In the genomic region with DNA sequence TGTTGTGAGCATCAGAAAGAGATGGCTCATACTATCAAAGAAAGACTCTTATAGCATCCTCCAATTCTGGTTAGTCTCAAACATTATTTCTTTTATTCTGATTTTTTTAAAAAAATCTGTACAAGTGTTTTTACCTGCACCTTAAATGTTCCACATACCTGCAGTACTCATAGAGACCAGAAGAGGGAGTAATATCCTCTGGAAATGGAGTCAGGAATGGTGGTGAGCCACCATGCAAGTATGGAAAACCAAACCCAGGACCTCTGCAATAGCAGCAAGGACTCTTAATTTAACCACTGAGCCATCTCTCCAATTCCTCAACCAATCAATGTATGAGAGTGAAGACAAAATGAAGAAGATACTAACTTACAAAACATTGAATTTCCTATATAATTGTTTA, we compare ENCODE assay signal across 16 mouse cellular contexts. TPM values are rescaled to one million over a fixed set of nuclear protein-coding genes. Genes with fewer than 3 reads are reported as not detected.
A peak's percentile ranks its signal among the peaks of the same experiment; 100 is the strongest.
DNase-seq lines count a peak whose midpoint lies in the region; ATAC-seq and TF ChIP-seq lines count a peak whose summit lies in the region.
"Had no signal": no experiment of that assay in that cellular context is flagged by ENCODE, and none has a peak within 500 bp of the region (broad histone marks: within the 10 kb centered on the region; RNA-seq: fewer than 3 reads in every experiment).

No protein-coding gene starts in this region.

- DNase-seq in forebrain, embryonic 11.5 days (ENCODE audit: low spot score) = peak; percentile 32
- DNase-seq in liver, adult 2 months (ENCODE audit: extremely low read depth, low read depth, low spot score) = peak; percentile 19
- DNase-seq in liver, embryonic 11.5 days (ENCODE audit: low spot score) = no peak
- peak; percentile 19 for DNase-seq in c-Kit-positive CD71-positive TER-119-negative erythroid progenitor cells, embryonic 14.5 days (ENCODE audit: low read depth)
- no peak for DNase-seq in adrenal gland, postnatal 10 days
- no peak for DNase-seq in frontal cortex, postnatal 14 days (ENCODE audit: low spot score in 2 of 2)
- DNase-seq: kidney, postnatal 14 days; thymus, postnatal 4 days had no signal

- no peaks in the 10 kb centered on the region for H3K9me3 ChIP-seq in forebrain, embryonic 11.5 days (ENCODE audit: control insufficient read depth, low read length)
- H3K9me3 ChIP-seq in forebrain, embryonic 13.5 days (replicated peaks) = no peaks in the 10 kb centered on the region
- no peaks in the 10 kb centered on the region for H3K9me3 ChIP-seq in liver, embryonic 11.5 days (ENCODE audit: control insufficient read depth, low read length)
- H3K9me3 ChIP-seq in E14TG2a.4 (ENCODE audit: low read length) = no peaks in the 10 kb centered on the region
- H3K9me3 ChIP-seq: hindbrain, embryonic 15.5 days had no signal

- H3K79me2 ChIP-seq in liver, adult 2 months (ENCODE audit: control insufficient read depth, insufficient read depth, low read length) = no peaks in the 10 kb centered on the region

- no peaks in the 10 kb centered on the region for H3K4me1 ChIP-seq in forebrain, embryonic 11.5 days (replicated peaks; ENCODE audit: control insufficient read depth, insufficient read depth, low read length)
- H3K4me1 ChIP-seq in forebrain, embryonic 13.5 days = peaks cover 19% of the 10 kb centered on the region
- peaks cover 7% of the 10 kb centered on the region; the same call in 1 of the 2 replicates for H3K4me1 ChIP-seq in liver, adult 2 months (ENCODE audit: control insufficient read depth, insufficient read depth, low read length)
- no peaks in the 10 kb centered on the region for H3K4me1 ChIP-seq in liver, embryonic 11.5 days (replicated peaks; ENCODE audit: control insufficient read depth, insufficient read depth, low read length)
- peaks cover 3% of the 10 kb centered on the region for H3K4me1 ChIP-seq in E14TG2a.4 (replicated peaks; ENCODE audit: low read depth, low read length)

- TF ChIP-seq CTCF in liver, adult 2 months (IDR thresholded peaks at IDR 0.05; ENCODE audit: low read depth, low read length) = peak; percentile 25; the same call in 1 of the 2 replicates
- peak; percentile 83 for TF ChIP-seq CTCF in E14TG2a.4 (conservative IDR thresholded peaks at IDR 0.05; ENCODE audit: low read length)

- H3K4me2 ChIP-seq in forebrain, embryonic 11.5 days (ENCODE audit: low read depth, low read length, severe bottlenecking) = no peak overlapping the region
- no peak overlapping the region for H3K4me2 ChIP-seq in forebrain, embryonic 13.5 days
- H3K4me2 ChIP-seq in liver, embryonic 11.5 days = no peak overlapping the region
- H3K4me2 ChIP-seq: hindbrain, embryonic 15.5 days had no signal

- no peaks in the 10 kb centered on the region for H3K36me3 ChIP-seq in forebrain, embryonic 11.5 days (ENCODE audit: control insufficient read depth, insufficient read depth, low read length)
- no peaks in the 10 kb centered on the region for H3K36me3 ChIP-seq in forebrain, embryonic 13.5 days (ENCODE audit: poor library complexity, severe bottlenecking)
- no peaks in the 10 kb centered on the region for H3K36me3 ChIP-seq in liver, adult 2 months (ENCODE audit: control insufficient read depth, insufficient read depth, low read length)
- no peaks in the 10 kb centered on the region for H3K36me3 ChIP-seq in liver, embryonic 11.5 days (ENCODE audit: control insufficient read depth, insufficient read depth, low read length)
- H3K36me3 ChIP-seq in E14TG2a.4 (ENCODE audit: insufficient read depth, low read length) = no peaks in the 10 kb centered on the region
- H3K36me3 ChIP-seq: hindbrain, embryonic 15.5 days had no signal

- H3K27me3 ChIP-seq in forebrain, embryonic 11.5 days (ENCODE audit: control insufficient read depth, insufficient read depth, low read length) = no peaks in the 10 kb centered on the region
- no peaks in the 10 kb centered on the region for H3K27me3 ChIP-seq in forebrain, embryonic 13.5 days
- H3K27me3 ChIP-seq in liver, adult 2 months (ENCODE audit: control insufficient read depth, insufficient read depth, low read length) = no peaks in the 10 kb centered on the region
- H3K27me3 ChIP-seq in liver, embryonic 11.5 days (replicated peaks; ENCODE audit: control insufficient read depth, insufficient read depth, low read length) = peaks cover 3% of the 10 kb centered on the region; the same call in 1 of the 2 replicates
- H3K27me3 ChIP-seq in E14TG2a.4 (ENCODE audit: insufficient read depth, low read length) = peaks cover 16% of the 10 kb centered on the region; the same call in 1 of the 2 replicates
- H3K27me3 ChIP-seq: hindbrain, embryonic 15.5 days had no signal

- H3K27ac ChIP-seq in forebrain, embryonic 11.5 days (ENCODE audit: low read depth, low read length) = no peak overlapping the region
- no peak overlapping the region for H3K27ac ChIP-seq in forebrain, embryonic 13.5 days
- no peak overlapping the region for H3K27ac ChIP-seq in liver, adult 2 months (replicated peaks; ENCODE audit: insufficient read depth, low read depth, low read length)
- H3K27ac ChIP-seq in liver, embryonic 11.5 days (ENCODE audit: low read depth, low read length) = no peak overlapping the region
- H3K27ac ChIP-seq: hindbrain, embryonic 15.5 days had no signal

- H3K4me3 ChIP-seq in forebrain, embryonic 11.5 days (ENCODE audit: low read depth, low read length) = no peak overlapping the region
- H3K4me3 ChIP-seq in forebrain, embryonic 13.5 days = no peak overlapping the region
- no peak overlapping the region for H3K4me3 ChIP-seq in liver, adult 2 months (ENCODE audit: insufficient read depth, low read depth, low read length)
- H3K4me3 ChIP-seq in liver, embryonic 11.5 days (ENCODE audit: low read depth, low read length) = no peak overlapping the region
- no peak overlapping the region for H3K4me3 ChIP-seq in E14TG2a.4 (replicated peaks; ENCODE audit: low read length)
- H3K4me3 ChIP-seq: hindbrain, embryonic 15.5 days had no signal

- no peak for ATAC-seq in forebrain, embryonic 11.5 days (replicated peaks; ENCODE audit: low FRiP score)
- no peak for ATAC-seq in forebrain, embryonic 13.5 days
- no peak for ATAC-seq in liver, embryonic 11.5 days (replicated peaks; ENCODE audit: low FRiP score)

- no peak overlapping the region for H3K9ac ChIP-seq in forebrain, embryonic 11.5 days (ENCODE audit: low read length)
- H3K9ac ChIP-seq in forebrain, embryonic 13.5 days = no peak overlapping the region
- no peak overlapping the region for H3K9ac ChIP-seq in liver, adult 2 months (ENCODE audit: low read depth, low read length)
- no peak overlapping the region for H3K9ac ChIP-seq in liver, embryonic 11.5 days (ENCODE audit: low read depth, low read length)
- H3K9ac ChIP-seq: hindbrain, embryonic 15.5 days had no signal

- no peak for TF ChIP-seq POLR2A in liver, adult 2 months (IDR thresholded peaks at IDR 0.05; ENCODE audit: extremely low read depth, insufficient read depth, low read length)

RNA-seq across cellular contexts. Expression of a gene that starts 47.3 kb away (rescaled TPM):
- polyA plus RNA-seq in forebrain, embryonic 11.5 days (2014; fragmentation: Nextera tagmentation; extraction: Ambion mirVana) = not detected in 2 replicates
- polyA plus RNA-seq in forebrain, embryonic 13.5 days (2015; fragmentation: Nextera tagmentation; extraction: Ambion mirVana) = not detected in 2 replicates
- 0.20 TPM in 1 of 2 replicates, not detected in the other for total RNA-seq in liver, adult 2 months (2014; rRNA removed)
- polyA plus RNA-seq in liver, adult 2 months (2012; rRNA removed) = 0.06 and 0.07 TPM in 2 replicates
- polyA plus RNA-seq in liver, embryonic 11.5 days (2014; fragmentation: Nextera tagmentation; extraction: Ambion mirVana) = 0.53 and 0.62 TPM in 2 replicates
- total RNA-seq in adrenal gland, postnatal 10 days (2021) = under 1 TPM; 0.30 to 0.82 TPM
- total RNA-seq: left cerebral cortex, adult 8-10 months; megakaryocyte-erythroid progenitor cell, adult 5-6 weeks had no signal
- polyA plus RNA-seq: C2C12; heart, embryonic 14.5 days; hindbrain, embryonic 15.5 days; liver, embryonic 16.5 days had no signal

RNA-seq across cellular contexts. Expression of a gene that starts 52.4 kb away (rescaled TPM):
- 86.2 and 92.7 TPM in 2 replicates for polyA plus RNA-seq in forebrain, embryonic 11.5 days (2014; fragmentation: Nextera tagmentation; extraction: Ambion mirVana)
- 61.3 and 64.9 TPM in 2 replicates for polyA plus RNA-seq in forebrain, embryonic 13.5 days (2015; fragmentation: Nextera tagmentation; extraction: Ambion mirVana)
- 10.9 and 11.7 TPM in 2 replicates for total RNA-seq in liver, adult 2 months (2014; rRNA removed)
- 6.0 and 7.6 TPM in 2 replicates for polyA plus RNA-seq in liver, adult 2 months (2012; rRNA removed)
- 96.7 and 114 TPM in 2 replicates for polyA plus RNA-seq in liver, embryonic 11.5 days (2014; fragmentation: Nextera tagmentation; extraction: Ambion mirVana)
- 10 to 100 TPM; 23.9 to 26.5 TPM for total RNA-seq in adrenal gland, postnatal 10 days (2021)

Comparison
In these comparisons a context has a peak if more than half of its experiments do, and no peak if none do; other contexts are left out.
1. DNase-seq: peak in forebrain, embryonic 11.5 days (single experiment), liver, adult 2 months (single experiment) and c-Kit-positive CD71-positive TER-119-negative erythroid progenitor cells, embryonic 14.5 days (single experiment); none in liver, embryonic 11.5 days (single experiment), adrenal gland, postnatal 10 days (single experiment) and frontal cortex, postnatal 14 days (0 of 2).